Mouse (Mus musculus) common myeloid progenitor, adult 5-6 weeks (primary cell): ENCODE data around the gene Tenm4. TPM values are rescaled to one million over a fixed set of nuclear protein-coding genes. Genes with fewer than 3 reads are reported as not detected.

ENCODE experiments used
- ATAC-seq: replicated peaks from 2 replicates; pipeline ENCODE4 v1.8.0; 2016; ENCODE audit warnings: low read depth, mild to moderate bottlenecking, moderate TSS enrichment, inconsistent platforms; ENCODE audit not compliant: poor library complexity, severe bottlenecking
- total RNA-seq: library from RNA; stranded (forward); fragments of 200-1000, 187-1606 nt; gene quantifications from 2 replicates; pipeline ENCODE4 v1.2.3, GENCODE M21; 2017

Gene Tenm4
- total RNA-seq = not detected in 2 replicates

DNA sequence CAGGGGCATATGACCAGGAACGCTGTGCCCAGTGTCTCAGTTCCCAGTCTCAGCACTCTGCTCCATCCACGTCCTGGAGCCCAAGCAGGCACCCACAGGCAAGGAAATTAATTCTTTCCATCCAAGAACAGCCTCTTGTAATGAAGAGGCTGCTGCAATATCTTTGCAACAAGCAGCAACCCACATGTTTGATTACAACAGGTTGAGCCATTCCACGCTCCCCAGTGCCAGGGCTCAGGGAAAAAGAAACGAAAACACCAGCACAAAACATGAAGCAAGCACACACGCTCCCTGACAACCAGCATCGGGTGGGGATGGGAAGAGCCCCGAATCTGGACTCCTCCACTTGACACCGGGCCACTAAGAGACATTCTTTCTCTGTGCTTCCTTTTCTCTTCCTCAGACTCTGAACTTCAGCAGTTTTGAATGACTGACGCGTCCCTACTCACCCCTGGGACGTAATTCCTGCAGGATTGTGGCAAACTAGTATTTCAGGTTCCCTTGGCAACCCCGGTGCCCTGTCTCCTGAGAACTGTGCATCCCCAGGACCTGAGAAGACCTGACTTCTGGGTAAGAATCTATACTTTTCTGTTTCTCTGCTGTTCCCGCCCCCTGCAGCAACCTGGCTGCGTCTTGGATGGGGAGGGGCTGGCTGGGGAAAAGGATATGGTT lies at the start of gene Tenm4:
TSS of gene Tenm4 (plus strand) at position 323 of the 672 bp plus-strand sequence.
- ATAC-seq = no peak

DNA sequence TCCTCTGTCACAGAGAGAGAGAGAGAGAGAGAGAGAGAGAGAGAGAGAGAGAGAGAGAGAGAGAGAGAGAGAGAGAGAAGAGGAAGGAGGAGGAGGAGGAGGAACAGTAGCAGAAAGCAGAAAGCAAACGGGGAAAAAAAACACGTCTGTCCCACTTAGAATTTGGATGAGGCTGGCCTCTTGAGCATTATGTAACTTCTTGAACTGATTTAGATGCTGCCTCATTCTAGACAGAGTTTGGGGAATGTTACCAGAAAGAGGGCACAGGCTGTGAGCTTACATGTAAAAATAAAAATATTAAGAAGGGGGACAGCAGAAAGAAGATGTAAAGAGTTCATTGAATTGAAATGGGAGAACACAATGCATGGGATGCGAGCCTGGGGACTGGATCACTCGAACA lies 40.3 kb upstream of the Tenm4 start:
- no peak for ATAC-seq

DNA sequence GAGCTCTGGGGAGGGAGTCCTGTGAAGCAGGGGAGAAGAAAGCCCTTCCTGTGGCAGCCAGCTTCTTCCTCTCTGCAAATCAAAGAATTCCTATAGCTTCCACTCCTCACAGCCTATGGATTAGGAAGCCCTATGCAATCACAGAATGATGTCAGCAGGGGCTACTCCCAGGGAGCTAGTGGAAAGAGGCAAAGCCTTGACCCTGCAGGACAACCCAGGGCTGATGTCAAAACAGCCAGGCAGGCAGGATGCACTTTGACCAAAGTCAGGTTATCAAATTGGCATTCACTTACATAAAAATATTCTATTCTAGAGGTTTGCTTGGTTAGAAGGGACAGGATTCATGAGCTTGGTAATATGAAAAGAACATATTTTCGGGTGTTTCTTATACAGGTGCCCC lies 39.9 kb upstream of the Tenm4 start:
- no peak for ATAC-seq

DNA sequence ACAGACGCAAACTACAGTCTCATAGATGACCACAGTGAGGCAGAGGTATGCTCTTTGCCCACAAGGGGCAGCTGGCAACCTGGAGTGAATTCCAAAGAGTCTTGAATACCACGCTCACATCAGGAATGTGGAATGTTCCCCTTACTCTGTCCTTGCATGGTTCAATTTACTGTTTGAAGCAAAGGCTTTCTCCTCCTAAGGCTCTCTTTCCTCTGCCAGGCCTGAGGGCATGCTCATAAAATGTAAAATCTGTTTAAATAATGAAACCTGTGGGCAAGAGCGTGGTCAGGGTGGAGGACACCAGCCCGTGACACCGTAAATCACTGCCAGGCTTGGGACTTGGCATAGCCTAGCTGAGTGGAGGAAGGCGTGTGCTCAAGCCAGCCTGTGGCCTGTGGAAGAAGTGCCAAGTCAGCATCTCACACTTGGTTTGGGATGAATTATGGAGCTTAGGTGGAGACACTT lies 34.5 kb upstream of the Tenm4 start:
- ATAC-seq = no peak

DNA sequence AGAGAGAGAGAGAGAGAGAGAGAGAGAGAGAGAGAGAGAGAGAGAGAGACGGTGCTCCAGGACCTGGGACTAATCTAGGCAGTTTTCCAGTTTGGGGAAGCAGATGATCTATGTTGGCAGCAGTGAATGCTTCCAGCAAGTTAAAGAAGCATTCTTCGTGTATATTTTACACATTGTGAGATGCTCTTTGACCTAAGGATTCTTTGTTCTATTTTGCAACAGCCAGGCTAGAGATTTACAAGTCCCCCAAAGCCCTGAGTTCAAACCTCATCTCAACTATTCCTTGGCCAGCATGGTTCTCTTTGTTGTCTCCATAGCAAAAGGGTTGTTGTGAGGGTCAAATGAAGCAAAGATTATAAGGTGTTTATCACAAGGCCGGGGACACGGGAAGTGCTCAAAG lies 29.2 kb upstream of the Tenm4 start:
- ATAC-seq = no peak

DNA sequence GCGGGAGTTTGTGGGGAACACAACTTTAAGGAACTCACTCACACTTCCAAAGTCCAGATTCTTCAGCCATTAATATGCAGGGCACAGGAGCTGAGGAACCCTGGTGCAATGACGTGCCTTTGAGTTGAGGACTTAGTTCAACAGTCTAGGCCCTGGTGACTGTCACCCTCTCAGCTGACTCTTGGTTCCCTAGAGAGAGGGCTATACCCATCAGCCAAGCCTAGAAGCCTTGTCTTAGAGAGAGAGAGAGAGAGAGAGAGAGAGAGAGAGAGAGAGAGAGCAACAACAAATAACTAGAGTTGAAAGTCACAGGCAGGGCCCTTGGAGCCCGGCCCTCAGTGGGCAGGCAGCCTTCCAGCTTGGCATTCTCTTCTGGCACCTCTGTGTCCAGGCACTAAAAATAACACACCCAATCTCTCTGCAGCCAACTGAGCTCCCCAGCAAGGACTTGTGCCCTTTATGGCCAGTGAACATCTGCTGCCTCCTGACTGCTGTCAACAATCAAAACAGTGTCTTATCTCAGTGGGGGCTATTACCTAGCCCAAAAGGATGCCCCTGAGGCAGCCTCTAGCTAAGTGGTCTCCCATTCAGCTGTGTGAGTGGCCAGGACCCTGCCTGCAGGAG lies 28.0 kb upstream of the Tenm4 start:
- no peak for ATAC-seq

DNA sequence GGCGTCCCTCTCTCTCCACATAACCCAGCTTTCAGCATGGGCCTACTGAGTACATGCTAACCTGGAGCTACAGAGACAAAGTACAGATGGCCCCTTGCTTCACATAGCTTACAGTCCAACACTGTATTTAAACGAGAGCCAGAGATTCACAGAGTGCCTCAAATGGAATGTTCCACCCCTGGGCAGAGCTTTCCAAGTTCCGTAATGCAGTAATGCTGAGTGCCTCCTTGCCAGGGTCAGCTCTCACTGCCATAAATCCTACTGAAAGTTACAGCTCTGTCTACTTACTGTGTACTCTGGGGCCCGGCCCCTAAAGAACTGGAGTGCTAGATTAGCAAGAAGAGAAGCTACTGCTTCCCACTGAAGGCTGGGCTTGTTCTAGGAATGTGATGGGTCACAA lies 23.6 kb upstream of the Tenm4 start:
- ATAC-seq = no peak

DNA sequence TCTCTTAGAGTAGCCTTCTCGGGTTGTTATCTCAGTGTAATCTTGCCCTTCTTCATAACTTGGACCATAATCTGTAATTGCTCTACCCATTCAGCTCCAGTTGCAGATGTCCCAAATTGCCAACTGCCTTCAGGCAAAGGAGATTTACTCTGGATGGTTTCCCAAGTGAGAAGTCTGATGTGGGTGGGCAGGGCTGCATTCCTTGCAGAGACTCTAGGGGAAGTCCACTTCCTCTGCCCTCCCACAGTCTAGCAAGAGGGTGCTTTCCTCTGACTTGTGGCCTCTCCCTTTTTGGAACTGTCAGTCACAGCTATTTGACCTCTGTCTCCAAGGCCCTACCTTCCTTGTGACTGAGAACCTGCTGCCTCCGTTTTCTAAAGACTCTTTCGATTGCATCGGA lies 22.9 kb upstream of the Tenm4 start:
- ATAC-seq = no peak

DNA sequence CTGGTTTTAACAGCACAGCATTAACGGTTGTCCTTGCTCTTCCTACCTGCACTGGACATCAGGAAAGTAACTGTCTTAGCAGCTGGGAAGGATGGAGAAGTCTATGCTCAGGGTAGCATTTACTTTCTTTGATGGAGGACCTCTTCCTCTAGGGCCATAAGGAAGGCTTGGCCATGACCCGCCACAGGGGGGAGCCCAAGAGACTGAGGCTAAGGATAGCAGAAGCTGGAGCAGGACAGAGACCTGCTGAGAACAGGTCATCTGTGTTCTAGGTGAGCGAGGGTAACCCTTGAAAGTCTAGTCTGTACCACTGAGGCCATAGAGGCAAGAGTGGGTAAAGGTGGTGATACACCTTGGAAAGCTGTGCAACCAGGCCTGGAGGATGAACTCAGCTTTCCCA lies 19.8 kb upstream of the Tenm4 start:
- ATAC-seq = peak; percentile 77

DNA sequence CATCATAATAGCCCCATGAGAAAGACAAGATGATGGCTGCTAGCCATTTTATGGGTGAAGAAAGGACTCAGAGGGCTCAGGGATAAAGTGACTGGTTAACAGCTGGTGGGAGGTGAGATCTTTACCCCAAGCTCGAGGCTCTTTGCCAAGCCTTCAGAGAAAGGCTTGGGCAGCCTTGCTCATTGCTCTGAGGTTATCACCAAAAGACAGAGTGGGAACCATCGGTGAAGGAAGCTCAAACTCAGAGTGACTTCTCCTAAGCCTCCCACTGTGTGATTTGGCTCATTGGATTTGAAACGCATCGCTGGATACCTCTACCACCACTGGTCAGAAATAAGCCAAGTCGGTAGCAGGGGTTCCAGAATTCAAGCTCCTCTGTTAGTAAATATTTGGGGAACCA lies 19.1 kb upstream of the Tenm4 start:
- ATAC-seq = no peak

DNA sequence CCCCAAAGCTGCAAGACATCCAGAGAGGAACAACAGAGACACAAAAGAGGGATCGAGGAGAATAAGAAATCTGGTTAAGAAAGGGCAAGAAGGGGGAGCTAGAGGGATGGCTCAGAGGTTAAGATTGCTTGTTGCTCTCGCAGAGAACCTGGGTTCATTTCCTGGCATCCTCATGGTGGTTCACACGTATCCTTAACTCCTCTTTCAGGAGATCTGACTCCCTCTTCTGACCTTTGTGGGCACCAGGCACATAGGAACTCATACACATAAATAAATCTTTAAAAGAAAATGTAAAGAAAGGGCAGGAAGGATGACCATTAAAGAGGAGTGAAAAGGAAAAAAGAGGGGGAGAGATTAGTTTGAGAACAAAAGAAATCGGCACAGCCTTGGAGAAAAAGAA lies 18.6 kb upstream of the Tenm4 start:
- no peak for ATAC-seq

DNA sequence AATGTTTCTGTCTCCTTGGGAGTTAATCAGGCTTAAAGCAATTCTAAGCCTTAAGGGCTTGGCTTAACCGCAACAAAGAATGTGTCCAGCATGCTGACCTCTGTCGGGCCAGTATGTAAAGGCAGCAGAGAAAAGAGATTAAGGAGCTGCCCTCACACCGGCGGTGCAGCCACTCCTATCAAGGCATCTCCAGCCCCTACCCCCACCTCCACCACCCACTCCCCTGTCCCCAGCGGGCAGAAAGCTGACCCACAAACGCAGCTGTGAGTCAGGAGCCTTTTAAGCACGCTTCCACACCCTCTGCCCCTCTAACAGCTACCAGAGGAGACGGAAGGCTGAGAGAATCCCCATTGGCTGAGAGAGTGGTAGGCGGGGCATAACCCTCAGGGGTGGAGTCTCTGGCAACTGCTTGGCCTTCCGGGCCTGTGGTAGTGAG lies 18.1 kb upstream of the Tenm4 start:
- ATAC-seq = peak; percentile 99

DNA sequence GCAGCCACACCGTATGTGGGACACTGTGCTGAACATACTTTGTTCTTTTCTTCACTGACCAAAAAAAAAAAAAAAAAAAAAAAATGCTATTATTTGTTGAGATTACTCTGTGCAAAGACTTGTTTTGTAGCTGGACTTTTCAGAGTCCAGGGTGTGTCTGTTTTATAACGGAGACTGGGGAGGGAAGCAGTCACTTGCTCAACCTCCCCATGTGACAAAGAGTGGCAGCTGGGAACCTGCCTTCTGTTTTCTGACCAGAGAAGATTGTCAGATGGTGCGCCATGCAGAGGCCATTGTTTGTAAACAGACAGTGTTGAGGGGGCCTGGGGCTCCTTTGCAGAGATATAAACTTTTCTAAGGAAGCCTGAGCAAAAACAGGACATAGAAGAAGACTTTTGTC lies 17.0 kb upstream of the Tenm4 start:
- no peak for ATAC-seq

DNA sequence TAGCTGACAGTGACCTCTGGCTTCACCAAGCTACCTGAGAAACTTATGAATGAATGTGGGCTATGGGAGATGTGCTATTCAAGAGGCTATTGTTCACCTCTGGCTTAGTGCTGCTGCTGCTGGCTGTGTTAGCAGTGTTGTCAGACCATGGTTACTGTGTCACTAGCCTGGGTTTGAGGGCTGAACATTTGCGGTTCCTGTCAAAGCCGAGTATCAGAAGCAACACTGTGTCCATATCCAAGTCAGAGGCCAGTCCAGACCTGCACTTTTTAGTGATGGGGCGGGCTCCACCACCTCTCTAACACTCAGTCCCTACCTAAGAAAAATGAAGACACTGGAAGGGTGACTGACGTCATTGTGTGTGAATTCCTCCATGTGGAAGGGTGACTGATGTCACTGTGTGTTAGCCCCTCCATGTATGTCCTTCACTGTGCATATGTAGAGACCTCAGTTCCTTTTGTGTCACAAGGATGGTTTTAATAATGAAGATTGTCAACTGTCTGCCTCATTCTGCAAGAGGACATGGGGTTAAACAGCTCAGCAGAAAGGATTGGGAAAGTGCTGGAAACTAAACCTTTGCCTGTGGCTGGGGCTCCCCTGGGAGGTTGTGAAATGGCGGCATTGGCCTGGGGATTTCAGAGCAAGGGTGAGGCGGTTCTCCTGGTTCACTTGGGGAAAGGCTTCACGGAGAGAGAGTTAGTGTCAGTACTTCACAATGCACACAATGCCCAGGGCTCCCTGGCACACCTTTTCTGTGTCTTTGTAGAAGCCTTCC lies 14.4 kb upstream of the Tenm4 start:
- ATAC-seq = no peak

DNA sequence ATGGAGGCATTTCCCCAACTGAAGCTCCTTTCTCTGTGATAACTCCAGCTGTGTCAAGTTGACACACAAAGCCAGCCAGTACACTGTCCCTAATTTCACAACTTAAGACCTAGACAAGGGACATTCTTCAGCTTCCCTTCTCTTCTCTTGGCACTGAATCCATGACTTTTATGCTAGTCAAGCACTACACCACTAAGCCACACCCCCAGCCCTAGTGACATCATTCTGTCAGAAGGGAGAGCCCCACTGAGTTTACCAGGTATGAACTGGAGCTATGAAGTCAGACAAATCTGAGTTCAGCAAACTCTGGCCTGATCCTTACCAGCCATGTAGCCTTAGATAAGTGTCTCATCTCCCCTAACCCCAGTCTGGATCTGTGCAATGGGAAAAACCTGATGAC lies 6.9 kb upstream of the Tenm4 start:
- no peak for ATAC-seq

DNA sequence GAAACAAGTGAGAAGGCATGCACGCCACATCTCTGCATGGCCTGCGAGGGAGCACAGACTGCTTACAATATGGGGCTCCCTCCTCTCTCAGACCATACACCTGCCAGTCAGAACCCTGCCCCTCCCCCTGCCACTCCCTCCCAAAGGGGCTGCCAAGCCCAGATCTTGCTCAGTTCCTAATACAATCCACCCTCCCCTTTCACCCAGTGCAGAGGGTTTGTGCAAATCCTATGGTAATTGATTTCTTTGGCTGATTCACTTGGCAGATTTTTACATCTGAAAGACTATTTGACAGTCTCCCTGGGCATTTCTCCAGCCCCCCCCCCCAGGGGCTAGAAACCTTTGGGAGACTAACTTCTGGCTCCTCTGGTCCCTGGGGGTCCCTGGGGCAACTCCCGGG lies 2.1 kb upstream of the Tenm4 start:
- ATAC-seq = no peak

DNA sequence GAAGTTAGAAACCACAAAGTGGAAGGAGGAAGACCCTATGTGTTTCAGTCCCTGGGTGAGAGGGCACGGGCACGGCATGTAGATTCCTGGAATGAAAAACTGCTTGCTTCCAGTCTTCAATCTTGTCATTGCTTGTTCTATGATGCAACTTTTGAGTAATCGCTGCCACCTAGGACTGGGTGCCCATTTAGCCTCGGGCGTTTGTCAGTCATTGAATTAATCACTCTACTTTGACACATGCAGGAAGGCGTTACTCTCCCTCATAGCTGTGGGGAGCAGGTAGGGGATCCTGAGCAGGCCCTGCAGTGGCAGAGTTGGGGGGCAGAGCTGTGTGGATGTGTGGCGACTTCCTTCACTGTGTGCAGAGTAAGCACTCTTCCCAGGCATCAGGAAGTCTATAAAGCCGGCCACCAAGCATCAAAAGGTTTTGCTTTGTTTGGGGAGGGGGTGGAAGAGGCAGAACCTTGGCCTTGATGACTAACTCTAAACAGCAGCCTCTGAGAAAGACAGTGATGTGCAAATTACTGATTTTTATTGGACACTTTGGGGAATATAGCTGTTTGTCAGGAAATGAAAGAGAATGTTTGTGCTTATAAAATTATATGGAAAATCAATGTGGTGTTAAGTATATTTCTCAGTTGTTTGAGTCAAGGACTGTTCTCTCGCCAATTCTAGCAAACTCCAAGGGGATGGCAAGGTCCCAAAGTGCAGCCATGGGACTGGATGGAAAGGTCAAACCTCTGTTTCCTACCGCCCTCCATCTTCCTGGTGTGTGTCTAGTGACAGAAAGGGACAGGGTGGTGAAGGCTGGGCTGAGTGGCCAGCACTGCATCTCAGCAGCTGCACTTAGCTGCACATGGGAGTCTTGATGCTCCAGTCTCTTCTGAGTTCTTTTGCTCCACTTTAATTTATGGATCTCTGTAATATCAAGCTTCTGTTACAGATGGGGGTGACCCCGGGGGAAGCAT lies 834 bp downstream of the Tenm4 start:
- no peak for ATAC-seq

DNA sequence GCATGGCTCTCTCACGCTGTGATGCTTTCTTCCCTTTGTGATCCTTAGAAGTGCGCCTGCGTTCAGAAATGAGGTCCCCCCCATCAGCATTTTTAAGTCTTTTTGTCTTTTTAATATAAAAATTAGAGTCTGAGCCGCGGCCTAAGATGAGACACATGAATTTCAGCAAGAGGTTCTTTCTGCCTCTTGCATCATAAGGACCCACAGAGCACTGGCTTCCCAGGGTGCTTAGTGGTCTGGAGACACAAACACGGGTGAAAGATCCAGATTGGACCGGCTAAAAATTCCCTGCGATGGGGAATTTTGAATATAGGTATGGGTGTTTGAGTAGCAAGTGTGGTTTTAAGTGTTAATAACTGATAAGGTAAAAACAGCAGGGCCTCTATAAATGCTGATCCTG lies 5.7 kb downstream of the Tenm4 start:
- ATAC-seq = no peak

DNA sequence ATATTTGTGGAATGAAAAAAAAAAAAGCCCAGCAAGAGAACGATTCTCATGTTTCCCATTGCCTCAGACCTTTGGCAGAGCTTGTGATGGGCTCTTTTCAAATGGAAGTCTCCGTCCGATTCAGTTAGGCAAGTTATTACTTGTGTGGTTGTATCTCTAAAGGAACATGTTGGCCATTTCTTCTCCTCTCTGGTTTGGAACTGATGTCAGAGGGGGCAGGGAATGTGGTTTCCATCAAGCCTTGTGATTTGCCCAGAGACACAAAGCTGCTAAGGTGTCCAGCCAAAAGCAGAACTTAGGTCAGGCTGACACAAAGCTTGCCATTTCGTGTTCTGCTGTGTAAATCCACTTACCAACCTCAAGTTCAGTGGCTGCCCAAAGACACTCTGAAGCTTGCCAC lies 10.7 kb downstream of the Tenm4 start:
- ATAC-seq = no peak

DNA sequence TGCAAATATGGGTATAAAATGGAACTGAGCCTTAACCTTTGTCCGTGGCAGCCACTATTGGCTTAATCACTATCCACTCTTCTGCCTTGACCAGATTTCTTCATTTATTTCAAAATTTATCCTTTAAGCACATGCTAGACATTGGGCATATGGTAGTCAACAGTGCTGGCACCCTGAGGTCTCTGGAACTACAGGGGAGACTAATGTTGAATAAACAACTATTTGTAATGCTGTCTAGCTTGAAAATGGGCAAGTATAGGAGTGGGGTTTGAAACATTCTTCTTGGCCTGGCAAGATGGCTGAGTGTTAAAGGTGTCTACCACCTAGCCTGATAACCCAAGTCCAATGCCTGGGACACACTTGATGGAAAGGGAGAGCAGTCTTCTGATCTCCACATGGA lies 12.1 kb downstream of the Tenm4 start:
- no peak for ATAC-seq
